Mouse (Mus musculus) stomach, postnatal 0 days (tissue): ENCODE data around the gene St3gal4.
"Not testable (repeated sequence)": the region's sequence is repeated elsewhere in the genome, so short reads cannot be mapped to it uniquely, and the experiment has no call there.

Source experiments
- CTCF ChIP-seq: IDR thresholded peaks from 2 replicates; pipeline ENCODE4 v1.5.1; 2016; ENCODE audit warnings: antibody characterized with exemption, low read depth, mild to moderate bottlenecking, moderate library complexity
- EP300 ChIP-seq: optimal IDR thresholded peaks from 2 replicates; pipeline ENCODE3; 2016; ENCODE audit warnings: antibody characterized with exemption

- TF ChIP-seq CTCF, EP300: not testable (repeated sequence)
Measured at GRCm38 (mm10) chr9:35147261-35147660, 28.2 kb upstream of the St3gal4 start.
